ENCODE assay signal across 33 mouse cellular contexts in genomic region chr2:13800639-13801038, GRCm38 (mm10). TPM values are rescaled to one million over a fixed set of nuclear protein-coding genes. Genes with fewer than 3 reads are reported as not detected.
"Had no signal": no experiment of that assay in that cellular context is flagged by ENCODE, and none has a peak within 500 bp of the region (broad histone marks: within the 10 kb centered on the region; RNA-seq: fewer than 3 reads in every experiment).

No protein-coding gene starts in this region.

- H3K4me2 ChIP-seq: limb, embryonic 12.5 days; limb, embryonic 13.5 days; limb, embryonic 15.5 days; liver, embryonic 11.5 days; liver, embryonic 12.5 days; liver, embryonic 13.5 days; liver, embryonic 15.5 days; lung, embryonic 14.5 days; lung, embryonic 15.5 days; midbrain, embryonic 12.5 days; midbrain, embryonic 13.5 days; midbrain, embryonic 15.5 days; neural tube, embryonic 12.5 days had no signal

- H3K9ac ChIP-seq: limb, embryonic 12.5 days; limb, embryonic 13.5 days; limb, embryonic 15.5 days; liver, embryonic 12.5 days; liver, embryonic 13.5 days; liver, embryonic 14.5 days; liver, embryonic 15.5 days; liver, postnatal 0 days; lung, embryonic 14.5 days; lung, embryonic 15.5 days; midbrain, embryonic 12.5 days; midbrain, embryonic 13.5 days; midbrain, embryonic 15.5 days; neural tube, embryonic 12.5 days had no signal

- H3K9me3 ChIP-seq: limb, embryonic 10.5 days; limb, embryonic 12.5 days; limb, embryonic 13.5 days; limb, embryonic 15.5 days; liver, embryonic 12.5 days; liver, embryonic 13.5 days; liver, embryonic 15.5 days; lung, embryonic 15.5 days; megakaryocyte, embryonic 14.5 days; midbrain, embryonic 10.5 days; midbrain, embryonic 12.5 days; midbrain, embryonic 13.5 days; midbrain, embryonic 15.5 days; neural tube, embryonic 12.5 days had no signal

- H3K36me3 ChIP-seq: limb, embryonic 10.5 days; limb, embryonic 12.5 days; limb, embryonic 13.5 days; limb, embryonic 15.5 days; liver, embryonic 12.5 days; liver, embryonic 13.5 days; liver, embryonic 15.5 days; lung, embryonic 15.5 days; midbrain, embryonic 10.5 days; midbrain, embryonic 12.5 days; midbrain, embryonic 13.5 days; midbrain, embryonic 15.5 days; neural tube, embryonic 12.5 days had no signal

- ATAC-seq: liver, embryonic 12.5 days; liver, postnatal 0 days; lung, postnatal 0 days; midbrain, embryonic 13.5 days; midbrain, embryonic 15.5 days; midbrain, embryonic 16.5 days had no signal

- H3K27me3 ChIP-seq: limb, embryonic 12.5 days; limb, embryonic 15.5 days; lung, embryonic 15.5 days; midbrain, embryonic 12.5 days; midbrain, embryonic 15.5 days; neural tube, embryonic 12.5 days had no signal

- H3K27ac ChIP-seq: left cerebral cortex, adult 2 months; limb, embryonic 10.5 days; limb, embryonic 12.5 days; limb, embryonic 13.5 days; limb, embryonic 15.5 days; liver, embryonic 12.5 days; liver, embryonic 13.5 days; liver, embryonic 14.5 days; liver, embryonic 15.5 days; lung, embryonic 15.5 days; macrophage; midbrain, embryonic 10.5 days; midbrain, embryonic 12.5 days; midbrain, embryonic 13.5 days; midbrain, embryonic 15.5 days; neural tube, embryonic 12.5 days had no signal

- H3K4me3 ChIP-seq: left cerebral cortex, adult 2 months; limb, embryonic 10.5 days; limb, embryonic 12.5 days; limb, embryonic 13.5 days; limb, embryonic 15.5 days; liver, embryonic 12.5 days; liver, embryonic 13.5 days; liver, embryonic 15.5 days; lung, embryonic 15.5 days; megakaryocyte, embryonic 14.5 days; midbrain, embryonic 10.5 days; midbrain, embryonic 12.5 days; midbrain, embryonic 13.5 days; midbrain, embryonic 15.5 days; myocyte; neural tube, embryonic 12.5 days had no signal

- H3K4me1 ChIP-seq: limb, embryonic 12.5 days; limb, embryonic 13.5 days; limb, embryonic 15.5 days; liver, embryonic 12.5 days; liver, embryonic 13.5 days; liver, embryonic 15.5 days; lung, embryonic 15.5 days; megakaryocyte, embryonic 14.5 days; midbrain, embryonic 10.5 days; midbrain, embryonic 12.5 days; midbrain, embryonic 13.5 days; midbrain, embryonic 15.5 days; neural tube, embryonic 12.5 days had no signal

- DNase-seq: left cerebral cortex, postnatal 4 days; liver; liver, embryonic 13.5 days; liver, postnatal 0 days; lung, adult 18-20 months; lung, adult 2 months; lung, embryonic 14.5 days; lung, postnatal 10 days; lung, postnatal 14 days; lung, postnatal 36 days; lung, postnatal 4 days; midbrain, embryonic 14.5 days had no signal

RNA-seq across cellular contexts. Expression of gene St8sia6, which starts 6.8 kb away (rescaled TPM):
- polyA plus RNA-seq: liver, adult 2 months; liver, embryonic 13.5 days; liver, embryonic 15.5 days had no signal
